ENCODE assay signal across 11 mouse cellular contexts in the genomic region with DNA sequence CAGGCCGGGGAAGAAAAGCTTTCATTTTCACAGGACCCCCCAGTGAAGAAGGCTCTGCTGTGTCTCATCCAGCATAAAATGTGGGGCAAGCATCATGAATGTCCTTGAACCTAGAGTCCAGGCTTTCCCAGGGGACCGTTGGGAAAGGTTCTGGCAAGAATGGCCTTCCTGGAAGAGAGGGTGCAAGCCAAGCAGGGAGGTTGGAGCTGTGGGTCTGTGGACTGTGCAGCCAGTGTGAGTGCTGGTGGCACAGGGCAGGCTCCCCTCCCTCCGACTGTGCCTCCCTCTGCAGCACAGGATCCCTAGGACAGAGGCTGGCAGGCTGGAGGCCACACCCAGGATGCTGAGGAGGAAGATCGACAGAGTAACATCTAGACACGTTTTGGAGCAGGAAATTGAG.
A peak's percentile ranks its signal among the peaks of the same experiment; 100 is the strongest.
DNase-seq lines count a peak whose midpoint lies in the region; ATAC-seq lines count a peak whose summit lies in the region.
"Had no signal": no experiment of that assay in that cellular context is flagged by ENCODE, and none has a peak within 500 bp of the region (broad histone marks: within the 10 kb centered on the region; RNA-seq: fewer than 3 reads in every experiment).

No protein-coding gene starts in this region.

- no peak for ATAC-seq in heart, embryonic 13.5 days (ENCODE audit: extremely low read depth, insufficient number of reproducible peaks, low FRiP score, low TSS enrichment)
- no peak for ATAC-seq in megakaryocyte, adult 5-6 weeks (ENCODE audit: poor library complexity, severe bottlenecking)
- ATAC-seq in forebrain, embryonic 16.5 days: no peak
- ATAC-seq in neural tube, embryonic 14.5 days (ENCODE audit: low read depth): no peak

- H3K9ac ChIP-seq in heart, embryonic 13.5 days: 0 out of 2 replicates have a peak overlapping the region, but pooled peaks have one; percentile 40
- H3K9ac ChIP-seq in forebrain, embryonic 16.5 days (replicated peaks; ENCODE audit: low read depth, low read length): 0 out of 2 replicates have a peak overlapping the region, but pooled peaks have one; percentile 8
- H3K9ac ChIP-seq in neural tube, embryonic 14.5 days (replicated peaks; ENCODE audit: low read depth, low read length): no peak overlapping the region
- H3K9ac ChIP-seq: liver, embryonic 13.5 days had no signal

- H3K27me3 ChIP-seq in heart, embryonic 13.5 days (replicated peaks): no peaks in the 10 kb centered on the region
- H3K27me3 ChIP-seq in megakaryocyte, embryonic 14.5 days (replicated peaks): peaks cover 44% of the 10 kb centered on the region
- H3K27me3 ChIP-seq in forebrain, embryonic 16.5 days (replicated peaks; ENCODE audit: control insufficient read depth, insufficient read depth, low read length): no peaks in the 10 kb centered on the region
- H3K27me3 ChIP-seq in neural tube, embryonic 14.5 days (ENCODE audit: control insufficient read depth, insufficient read depth, low read length): no peaks in the 10 kb centered on the region
- H3K27me3 ChIP-seq: liver, embryonic 13.5 days had no signal

- H3K27ac ChIP-seq in heart, embryonic 13.5 days (replicated peaks): peak overlapping the region; percentile 45
- peak overlapping the region; percentile 52 for H3K27ac ChIP-seq in forebrain, embryonic 16.5 days (ENCODE audit: low read length)
- peak overlapping the region; percentile 57 for H3K27ac ChIP-seq in neural tube, embryonic 14.5 days (ENCODE audit: low read depth, low read length)
- H3K27ac ChIP-seq: liver, embryonic 13.5 days had no signal

- intact Hi-C loops in heart, postnatal 10 days (cut with DNase I): no loop called here

- H3K4me2 ChIP-seq in heart, embryonic 13.5 days: no peak overlapping the region
- H3K4me2 ChIP-seq in forebrain, embryonic 16.5 days (ENCODE audit: low read length): no peak overlapping the region
- no peak overlapping the region for H3K4me2 ChIP-seq in neural tube, embryonic 14.5 days (ENCODE audit: low read depth, low read length)
- H3K4me2 ChIP-seq: liver, embryonic 13.5 days had no signal

- no peak for DNase-seq in heart, postnatal 10 days
- no peak for DNase-seq in frontal cortex, postnatal 25 days (ENCODE audit: low spot score in 2 of 2)
- DNase-seq in testis, postnatal 10 days (ENCODE audit: low spot score): no peak
- DNase-seq: liver, embryonic 13.5 days; right cerebral cortex, adult 18-20 months; thymus, adult 18-20 months had no signal

- peaks cover 7% of the 10 kb centered on the region; the same call in 1 of the 2 replicates for H3K36me3 ChIP-seq in heart, embryonic 13.5 days
- H3K36me3 ChIP-seq in megakaryocyte, embryonic 14.5 days (replicated peaks; ENCODE audit: low read length): no peaks in the 10 kb centered on the region
- H3K36me3 ChIP-seq in forebrain, embryonic 16.5 days (ENCODE audit: control insufficient read depth, insufficient read depth): no peaks in the 10 kb centered on the region
- H3K36me3 ChIP-seq in neural tube, embryonic 14.5 days (ENCODE audit: control insufficient read depth, insufficient read depth, low read length): no peaks in the 10 kb centered on the region
- H3K36me3 ChIP-seq: liver, embryonic 13.5 days had no signal

- H3K4me1 ChIP-seq in heart, embryonic 13.5 days: peaks cover 73% of the 10 kb centered on the region
- H3K4me1 ChIP-seq in megakaryocyte, embryonic 14.5 days: peaks cover 45% of the 10 kb centered on the region
- H3K4me1 ChIP-seq in forebrain, embryonic 16.5 days (replicated peaks; ENCODE audit: control insufficient read depth, insufficient read depth, low read length): peaks cover 29% of the 10 kb centered on the region
- peaks cover 22% of the 10 kb centered on the region for H3K4me1 ChIP-seq in neural tube, embryonic 14.5 days (ENCODE audit: control insufficient read depth, insufficient read depth, low read length)

- H3K9me3 ChIP-seq in heart, embryonic 13.5 days: no peaks in the 10 kb centered on the region
- no peaks in the 10 kb centered on the region for H3K9me3 ChIP-seq in megakaryocyte, embryonic 14.5 days
- H3K9me3 ChIP-seq in forebrain, embryonic 16.5 days (ENCODE audit: control insufficient read depth, low read length): no peaks in the 10 kb centered on the region
- no peaks in the 10 kb centered on the region for H3K9me3 ChIP-seq in neural tube, embryonic 14.5 days (ENCODE audit: control insufficient read depth, low read length)
- H3K9me3 ChIP-seq: liver, embryonic 13.5 days had no signal

- no peak overlapping the region for H3K4me3 ChIP-seq in heart, embryonic 13.5 days
- H3K4me3 ChIP-seq in megakaryocyte, embryonic 14.5 days (replicated peaks): peak overlapping the region; percentile 57
- H3K4me3 ChIP-seq in forebrain, embryonic 16.5 days (replicated peaks; ENCODE audit: low read length): no peak overlapping the region
- no peak overlapping the region for H3K4me3 ChIP-seq in neural tube, embryonic 14.5 days (ENCODE audit: low read depth, low read length)
- H3K4me3 ChIP-seq: liver, embryonic 13.5 days had no signal

- 35% methylated on average over 5 of the region's 5 CpGs for WGBS in heart, embryonic 13.5 days
- WGBS in forebrain, embryonic 16.5 days: 65% methylated on average over 5 of the region's 5 CpGs
- 53% methylated on average over 5 of the region's 5 CpGs for WGBS in neural tube, embryonic 14.5 days
